Mouse (Mus musculus): Measurements from ENCODE around the gene Cct4. TPM values are rescaled to one million over a fixed set of nuclear protein-coding genes. Genes with fewer than 3 reads are reported as not detected.

Gene Cct4
- polyA plus RNA-seq, 1 experiment = 134 TPM

GRCm38 (mm10) chr11:22969486-22969885, 20.8 kb upstream of the Cct4 start:
- no peak overlapping the region for H3K4me3 ChIP-seq (ENCODE audit: insufficient read depth, low read length)
- TF ChIP-seq CTCF (IDR thresholded peaks at IDR 0.05; ENCODE audit: low read depth, low read length) (no peak), POLR2A (IDR thresholded peaks at IDR 0.05; ENCODE audit: borderline replicate concordance, low read depth, low read length) (no peak)
- no peaks in the 10 kb centered on the region for H3K4me1 ChIP-seq (ENCODE audit: control insufficient read depth, insufficient read depth, low read length)
- H3K27ac ChIP-seq (ENCODE audit: insufficient read depth, low read depth, low read length) = no peak overlapping the region

GRCm38 (mm10) chr11:22970546-22970945, 19.8 kb upstream of the Cct4 start:
- H3K4me1 ChIP-seq (ENCODE audit: control insufficient read depth, insufficient read depth, low read length) = no peaks in the 10 kb centered on the region
- no peak for TF ChIP-seq CTCF (IDR thresholded peaks at IDR 0.05; ENCODE audit: low read depth, low read length)
- no peak for TF ChIP-seq POLR2A (IDR thresholded peaks at IDR 0.05; ENCODE audit: borderline replicate concordance, low read depth, low read length)
- H3K4me3 ChIP-seq (ENCODE audit: insufficient read depth, low read length) = no peak overlapping the region
- H3K27ac ChIP-seq (ENCODE audit: insufficient read depth, low read depth, low read length) = no peak overlapping the region

GRCm38 (mm10) chr11:22971835-22972709, 18.2 kb upstream of the Cct4 start, which contains the start of gene Zrsr1:
Gene Zrsr1 (plus strand): TSS chr11:22972005.
- Histone ChIP-seq H3K4me3 (ENCODE audit: insufficient read depth, low read length) (peak within 1 kb of the TSS; percentile 62), H3K27ac (ENCODE audit: insufficient read depth, low read depth, low read length) (peak within 1 kb of the TSS; percentile 95), H3K4me1 (ENCODE audit: control insufficient read depth, insufficient read depth, low read length) (0 out of 2 replicates have a peak, but pooled peaks cover 4% of the 10 kb centered on the region)
- no peak for TF ChIP-seq CTCF (IDR thresholded peaks at IDR 0.05; ENCODE audit: low read depth, low read length)
- no peak for TF ChIP-seq POLR2A (IDR thresholded peaks at IDR 0.05; ENCODE audit: borderline replicate concordance, low read depth, low read length)

- H3K4me1 ChIP-seq (ENCODE audit: control insufficient read depth, insufficient read depth, low read length) = 0 out of 2 replicates have a peak, but pooled peaks cover 4% of the 10 kb centered on the region
- TF ChIP-seq CTCF (IDR thresholded peaks at IDR 0.05; ENCODE audit: low read depth, low read length) = no peak
- no peak for TF ChIP-seq POLR2A (IDR thresholded peaks at IDR 0.05; ENCODE audit: borderline replicate concordance, low read depth, low read length)
- H3K27ac ChIP-seq (ENCODE audit: insufficient read depth, low read depth, low read length) = peak overlapping the region; percentile 95
- H3K4me3 ChIP-seq (ENCODE audit: insufficient read depth, low read length) = peak overlapping the region; percentile 62
Measured at GRCm38 (mm10) chr11:22972746-22973526, 17.4 kb upstream of the Cct4 start.

GRCm38 (mm10) chr11:22973599-22973998, 16.7 kb upstream of the Cct4 start:
- Histone ChIP-seq H3K4me3 (ENCODE audit: insufficient read depth, low read length) (peak overlapping the region; percentile 62), H3K4me1 (ENCODE audit: control insufficient read depth, insufficient read depth, low read length) (peaks cover 7% of the 10 kb centered on the region), H3K27ac (ENCODE audit: insufficient read depth, low read depth, low read length) (peak overlapping the region; percentile 95)
- no peak for TF ChIP-seq POLR2A (IDR thresholded peaks at IDR 0.05; ENCODE audit: borderline replicate concordance, low read depth, low read length)

GRCm38 (mm10) chr11:22978215-22978614, 12.1 kb upstream of the Cct4 start:
- no peak overlapping the region for H3K4me3 ChIP-seq (ENCODE audit: insufficient read depth, low read length)

GRCm38 (mm10) chr11:22978711-22979110, 11.6 kb upstream of the Cct4 start:
- Histone ChIP-seq H3K27ac (ENCODE audit: insufficient read depth, low read depth, low read length) (no peak overlapping the region), H3K4me1 (ENCODE audit: control insufficient read depth, insufficient read depth, low read length) (peaks cover 21% of the 10 kb centered on the region)

More at GRCm38 (mm10) chr11:22978215-22978614, 12.1 kb upstream of the Cct4 start:
- TF ChIP-seq CTCF (IDR thresholded peaks at IDR 0.05; ENCODE audit: low read depth, low read length) = no peak
- no peak for TF ChIP-seq POLR2A (IDR thresholded peaks at IDR 0.05; ENCODE audit: borderline replicate concordance, low read depth, low read length)
- no peak overlapping the region for H3K27ac ChIP-seq (ENCODE audit: insufficient read depth, low read depth, low read length)
- peaks cover 21% of the 10 kb centered on the region for H3K4me1 ChIP-seq (ENCODE audit: control insufficient read depth, insufficient read depth, low read length)

GRCm38 (mm10) chr11:22979221-22979620, 11.1 kb upstream of the Cct4 start:
- Histone ChIP-seq H3K4me1 (ENCODE audit: control insufficient read depth, insufficient read depth, low read length) (peaks cover 21% of the 10 kb centered on the region), H3K4me3 (ENCODE audit: insufficient read depth, low read length) (no peak overlapping the region), H3K27ac (ENCODE audit: insufficient read depth, low read depth, low read length) (no peak overlapping the region)
- TF ChIP-seq CTCF (IDR thresholded peaks at IDR 0.05; ENCODE audit: low read depth, low read length) = no peak
- TF ChIP-seq POLR2A (IDR thresholded peaks at IDR 0.05; ENCODE audit: borderline replicate concordance, low read depth, low read length) = no peak

More at GRCm38 (mm10) chr11:22978711-22979110, 11.6 kb upstream of the Cct4 start:
- no peak for TF ChIP-seq CTCF (IDR thresholded peaks at IDR 0.05; ENCODE audit: low read depth, low read length)
- TF ChIP-seq POLR2A (IDR thresholded peaks at IDR 0.05; ENCODE audit: borderline replicate concordance, low read depth, low read length) = no peak
- H3K4me3 ChIP-seq (ENCODE audit: insufficient read depth, low read length) = no peak overlapping the region

GRCm38 (mm10) chr11:22981041-22981440, 9.3 kb upstream of the Cct4 start:
- peak overlapping the region; percentile 86; the same call in 1 of the 2 replicates for H3K27ac ChIP-seq (ENCODE audit: insufficient read depth, low read depth, low read length)
- H3K4me3 ChIP-seq (ENCODE audit: insufficient read depth, low read length) = peak overlapping the region; percentile 69
- peaks cover 21% of the 10 kb centered on the region for H3K4me1 ChIP-seq (ENCODE audit: control insufficient read depth, insufficient read depth, low read length)
- no peak for TF ChIP-seq POLR2A (IDR thresholded peaks at IDR 0.05; ENCODE audit: borderline replicate concordance, low read depth, low read length)
- no peak for TF ChIP-seq CTCF (IDR thresholded peaks at IDR 0.05; ENCODE audit: low read depth, low read length)
